ENCODE assay signal across 17 mouse cellular contexts in genomic region chr14:76307603-76308002, GRCm38 (mm10).
"Had no signal": no experiment of that assay in that cellular context is flagged by ENCODE, and none has a peak within 500 bp of the region (broad histone marks: within the 10 kb centered on the region; RNA-seq: fewer than 3 reads in every experiment).

No protein-coding gene starts in this region.

- H3K4me3 ChIP-seq: liver, embryonic 12.5 days; liver, embryonic 15.5 days; megakaryocyte, embryonic 14.5 days had no signal

- ATAC-seq: intestine, postnatal 0 days; liver, embryonic 12.5 days; lung, postnatal 0 days had no signal

- H3K9ac ChIP-seq: liver, embryonic 12.5 days; liver, embryonic 15.5 days had no signal

- H3K36me3 ChIP-seq: limb, embryonic 13.5 days; liver, embryonic 12.5 days; liver, embryonic 15.5 days; neural tube, embryonic 13.5 days had no signal

- DNase-seq: kidney, adult 2 months; kidney, postnatal 25 days; left cerebral cortex, postnatal 4 days; liver; lung, adult 2 months; lung, postnatal 36 days; thymus, adult 18-20 months; thymus, postnatal 14 days; thymus, postnatal 4 days had no signal

- H3K27ac ChIP-seq: kidney, postnatal 0 days; limb, embryonic 13.5 days; liver, embryonic 12.5 days; liver, embryonic 15.5 days; neural tube, embryonic 13.5 days had no signal

- H3K4me2 ChIP-seq: liver, embryonic 12.5 days; liver, embryonic 15.5 days had no signal

- H3K27me3 ChIP-seq: limb, embryonic 13.5 days; liver, embryonic 15.5 days; neural tube, embryonic 13.5 days had no signal

- H3K9me3 ChIP-seq: limb, embryonic 13.5 days; liver, embryonic 12.5 days; liver, embryonic 15.5 days; neural tube, embryonic 13.5 days had no signal

- H3K4me1 ChIP-seq: liver, embryonic 12.5 days; liver, embryonic 15.5 days; megakaryocyte, embryonic 14.5 days had no signal
